Mouse (Mus musculus) Muller cell, postnatal 12 days (primary cell): ENCODE measurements around the gene Rap1gap2.
A peak's percentile ranks its signal among the peaks of the same experiment; 100 is the strongest.

ENCODE experiments used
- DNase-seq: peaks from one replicate; pipeline ENCODE4 v3.0.0-alpha.2; 2015; ENCODE audit errors: inconsistent ontology term

Gene Rap1gap2

GRCm38 (mm10) chr11:74502485-74502884, 108.2 kb downstream of the Rap1gap2 start:
- DNase-seq, result no peak

DNA sequence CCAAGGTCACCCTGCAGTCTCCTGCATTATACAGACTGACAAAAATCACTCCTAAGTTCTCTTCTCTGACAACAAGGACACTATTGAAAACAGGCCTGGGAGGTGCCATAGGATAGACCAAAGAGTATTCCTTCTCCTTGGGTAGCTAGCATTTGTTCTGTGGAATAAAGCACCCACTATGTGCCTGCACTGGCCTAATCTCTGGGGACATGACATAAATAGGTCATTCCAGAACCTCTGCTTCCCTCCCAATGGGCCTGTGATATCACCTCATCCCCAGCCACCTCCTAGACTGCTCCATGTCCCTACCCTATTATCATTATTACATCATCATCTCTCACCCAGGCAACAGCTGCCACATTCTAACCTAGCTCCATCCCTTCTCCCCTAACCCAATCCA, 108.7 kb downstream of the Rap1gap2 start:
- no peak for DNase-seq

DNA sequence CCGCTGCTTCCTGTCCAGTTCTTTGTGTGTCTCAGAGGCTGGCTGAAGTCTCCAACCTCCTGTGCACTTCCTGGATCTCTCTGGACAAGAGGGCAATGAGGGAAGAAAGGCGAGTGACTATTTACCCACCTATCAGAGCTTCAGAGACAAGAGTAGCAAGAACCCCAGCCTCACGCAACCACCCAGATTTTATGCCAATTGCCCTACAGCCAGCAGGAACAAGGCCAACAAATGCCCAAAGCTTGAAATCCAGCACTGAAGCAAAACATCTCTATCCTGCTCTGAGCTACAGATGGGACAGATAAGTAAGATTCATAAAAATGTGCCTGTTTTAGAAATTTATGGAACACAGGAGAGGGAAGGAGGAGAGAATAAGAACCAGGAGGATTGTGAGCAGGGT, 109.7 kb downstream of the Rap1gap2 start:
- DNase-seq, result peak; percentile 21

GRCm38 (mm10) chr11:74499521-74500099, 111.1 kb downstream of the Rap1gap2 start:
- DNase-seq, result no peak

DNA sequence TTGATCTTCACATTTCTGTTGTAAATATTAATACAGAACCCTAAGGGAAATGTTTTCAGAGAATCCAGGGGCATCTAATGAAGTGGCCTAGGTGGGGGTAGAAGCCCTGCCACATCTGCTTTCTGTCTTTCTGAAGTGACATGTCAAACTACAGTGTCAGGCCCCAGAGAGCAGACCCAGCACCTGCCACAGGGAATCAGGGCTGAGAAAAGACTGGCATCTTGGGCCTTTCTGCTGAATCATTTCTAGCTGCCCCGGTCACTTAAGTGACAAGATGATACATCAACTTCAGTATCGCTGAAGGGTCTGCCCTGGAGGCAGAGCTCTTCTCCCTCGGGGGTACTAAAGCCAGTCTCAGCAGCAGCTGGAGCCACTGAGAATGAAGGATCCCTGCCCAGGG, 111.7 kb downstream of the Rap1gap2 start:
- no peak for DNase-seq

DNA sequence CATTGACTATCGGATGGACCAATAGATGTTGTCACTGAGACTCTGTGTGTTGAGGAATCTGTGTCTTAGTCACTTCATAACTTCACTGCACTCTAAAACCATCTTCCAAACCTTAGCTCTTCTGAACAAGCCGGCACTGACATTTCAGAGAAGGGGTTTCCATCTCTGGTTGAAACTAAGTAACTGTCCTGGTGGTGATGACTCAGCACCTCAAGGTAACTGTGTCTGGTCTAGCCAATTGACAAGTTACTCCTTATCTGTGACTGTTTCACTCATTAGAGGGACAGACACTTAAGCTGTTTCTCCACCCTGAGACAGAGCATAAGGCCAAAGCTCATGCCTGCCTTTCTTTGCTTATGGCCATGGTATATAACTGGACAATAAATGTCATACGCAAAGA, 114.1 kb downstream of the Rap1gap2 start:
- no peak for DNase-seq

GRCm38 (mm10) chr11:74493936-74494335, 116.8 kb downstream of the Rap1gap2 start:
- no peak for DNase-seq

- DNase-seq, result no peak
Measured at GRCm38 (mm10) chr11:74493172-74493862, 117.4 kb downstream of the Rap1gap2 start.

DNA sequence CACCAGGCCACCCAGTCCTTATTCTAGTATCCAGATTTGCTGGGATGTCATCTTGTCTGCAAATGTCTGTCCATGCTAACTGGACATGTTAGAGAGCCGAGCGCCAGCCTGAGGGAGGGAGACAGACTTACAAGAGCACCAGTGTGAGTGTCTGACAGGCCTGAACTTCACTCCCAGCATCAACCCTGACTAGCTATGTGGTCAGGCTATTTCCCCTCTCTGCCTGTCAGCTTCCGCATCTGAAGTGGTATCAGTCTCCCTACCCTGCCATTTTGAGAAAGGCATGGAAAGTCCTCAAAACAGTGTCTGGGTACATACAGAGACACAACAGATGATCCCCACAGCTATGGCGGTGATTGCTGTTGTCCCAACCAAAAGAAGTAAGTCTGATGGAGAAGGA, 119.6 kb downstream of the Rap1gap2 start:
- DNase-seq, result no peak

GRCm38 (mm10) chr11:74489239-74489638, 121.5 kb downstream of the Rap1gap2 start:
- DNase-seq, result no peak

DNA sequence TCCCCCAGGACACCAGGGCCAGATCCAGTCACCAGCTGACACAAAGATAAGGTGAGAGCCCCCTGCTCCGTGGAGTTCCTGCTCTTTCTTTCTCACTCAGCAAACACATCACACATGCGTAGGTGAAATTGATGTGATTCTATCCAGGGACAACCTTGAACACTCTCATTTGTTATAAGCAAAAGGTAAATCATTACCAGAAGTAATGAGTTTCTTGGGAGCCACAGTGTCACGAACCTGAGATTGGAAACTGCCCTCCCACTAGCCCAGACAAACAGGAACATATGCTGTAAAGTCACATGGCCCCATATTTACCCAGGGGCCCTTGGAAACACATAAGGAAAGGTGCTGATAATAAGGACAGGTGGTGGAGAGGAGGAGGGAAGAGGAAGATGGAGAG, 122.8 kb downstream of the Rap1gap2 start:
- DNase-seq, result no peak

DNA sequence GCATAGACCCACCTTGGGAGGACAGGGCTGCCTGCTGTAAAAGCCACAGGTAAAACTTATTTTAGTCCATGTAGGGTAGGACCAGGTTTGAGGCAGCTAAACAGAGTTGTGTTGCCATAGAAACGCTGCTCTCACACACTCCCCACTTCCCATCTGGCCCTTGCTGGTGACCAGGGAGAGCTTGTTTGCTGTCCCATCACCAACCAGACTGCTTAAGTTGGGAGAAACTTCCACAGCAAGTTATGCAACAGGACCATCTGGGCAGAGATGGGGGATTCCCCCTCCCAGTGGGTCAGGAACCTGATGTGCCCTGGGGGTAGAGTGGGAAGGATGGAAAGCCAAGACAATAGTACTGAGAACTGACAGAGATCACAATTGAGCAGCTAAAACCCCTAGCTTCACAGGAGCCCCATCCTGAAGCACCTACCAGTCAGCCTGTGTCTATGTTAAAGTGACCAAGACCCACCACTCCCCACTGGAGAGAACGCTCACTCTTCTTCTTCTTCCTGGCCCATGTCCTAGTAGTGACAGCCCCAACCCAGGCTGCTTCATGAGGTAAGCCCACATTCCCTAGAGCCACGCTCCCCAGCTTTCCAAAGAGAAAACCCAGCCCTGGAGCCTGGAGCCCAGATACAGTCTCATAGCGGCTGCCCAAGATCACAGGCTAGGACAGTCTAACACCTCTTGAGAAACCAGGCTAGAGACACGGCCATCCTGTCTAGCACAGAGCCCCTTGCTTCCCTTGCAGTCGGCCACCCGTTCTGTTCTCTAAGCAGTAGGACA, 125.1 kb downstream of the Rap1gap2 start:
- DNase-seq, result peak; percentile 38

- DNase-seq, result peak; percentile 44
Measured at GRCm38 (mm10) chr11:74483871-74484270, 126.8 kb downstream of the Rap1gap2 start.

- DNase-seq, result peak; percentile 69
Measured at GRCm38 (mm10) chr11:74483153-74483817, 127.4 kb downstream of the Rap1gap2 start.

DNA sequence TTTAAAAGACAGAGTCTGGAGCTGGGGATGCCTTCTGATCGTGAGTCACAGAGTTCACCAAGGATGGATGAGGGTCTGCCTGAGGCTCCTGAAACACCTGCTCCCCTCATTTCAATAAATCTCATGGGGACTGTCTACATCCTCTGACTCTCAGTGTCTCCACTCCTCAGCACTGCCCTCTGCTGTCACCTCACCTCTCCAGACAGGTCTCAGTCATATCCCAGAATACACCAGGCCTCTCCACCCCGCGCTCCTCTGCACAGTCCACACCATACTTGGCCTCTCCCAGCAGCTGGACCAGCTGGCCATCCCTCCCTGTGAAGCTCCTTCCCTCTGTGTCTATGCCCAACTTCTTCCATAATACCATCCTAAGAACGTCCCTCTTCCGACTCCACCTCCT, 128.9 kb downstream of the Rap1gap2 start:
- no peak for DNase-seq

GRCm38 (mm10) chr11:74479715-74480289, 130.9 kb downstream of the Rap1gap2 start:
- no peak for DNase-seq

GRCm38 (mm10) chr11:74478877-74479276, 131.8 kb downstream of the Rap1gap2 start:
- DNase-seq, result no peak

DNA sequence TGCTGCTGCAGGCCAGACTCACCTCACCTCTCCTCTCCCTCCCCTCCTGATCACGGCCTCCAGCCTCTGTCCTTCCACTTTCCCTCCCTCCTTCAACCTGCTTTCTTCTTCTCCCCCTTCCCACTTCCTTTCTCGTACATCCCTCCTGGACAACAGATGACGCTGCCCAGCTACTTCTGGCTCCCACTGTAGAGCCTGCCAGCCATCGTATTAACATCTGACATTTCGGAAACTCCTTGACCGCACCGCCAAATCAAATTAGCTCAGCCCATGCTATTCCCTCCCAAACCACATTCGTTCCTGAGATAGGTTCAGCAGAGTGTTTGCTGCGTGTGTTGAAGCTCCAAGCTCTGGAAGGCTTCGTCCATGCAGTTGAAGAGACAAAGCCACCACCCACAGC, 138.0 kb downstream of the Rap1gap2 start:
- DNase-seq, result no peak

DNA sequence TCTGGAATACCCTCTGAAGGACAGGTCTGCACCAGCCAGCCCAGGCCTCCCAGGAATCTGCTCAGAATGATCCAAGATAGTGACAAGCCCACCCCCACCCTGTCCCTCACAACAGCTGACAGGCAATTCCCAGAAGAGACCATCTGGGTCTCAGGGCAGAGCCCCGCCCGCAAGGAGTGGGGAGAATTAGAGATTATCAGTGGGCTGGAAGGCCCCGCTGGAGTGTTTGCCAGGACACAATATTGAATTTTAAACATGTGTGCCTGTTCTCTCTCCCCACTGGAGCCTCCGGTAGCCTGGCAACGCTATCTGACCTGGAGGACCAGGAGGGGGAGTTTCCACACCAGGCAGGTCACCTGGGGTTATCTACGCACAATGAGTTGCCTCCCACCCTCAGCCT, 142.5 kb downstream of the Rap1gap2 start:
- DNase-seq, result no peak

- DNase-seq, result no peak
Measured at GRCm38 (mm10) chr11:74465712-74466111, 145.0 kb downstream of the Rap1gap2 start.

DNA sequence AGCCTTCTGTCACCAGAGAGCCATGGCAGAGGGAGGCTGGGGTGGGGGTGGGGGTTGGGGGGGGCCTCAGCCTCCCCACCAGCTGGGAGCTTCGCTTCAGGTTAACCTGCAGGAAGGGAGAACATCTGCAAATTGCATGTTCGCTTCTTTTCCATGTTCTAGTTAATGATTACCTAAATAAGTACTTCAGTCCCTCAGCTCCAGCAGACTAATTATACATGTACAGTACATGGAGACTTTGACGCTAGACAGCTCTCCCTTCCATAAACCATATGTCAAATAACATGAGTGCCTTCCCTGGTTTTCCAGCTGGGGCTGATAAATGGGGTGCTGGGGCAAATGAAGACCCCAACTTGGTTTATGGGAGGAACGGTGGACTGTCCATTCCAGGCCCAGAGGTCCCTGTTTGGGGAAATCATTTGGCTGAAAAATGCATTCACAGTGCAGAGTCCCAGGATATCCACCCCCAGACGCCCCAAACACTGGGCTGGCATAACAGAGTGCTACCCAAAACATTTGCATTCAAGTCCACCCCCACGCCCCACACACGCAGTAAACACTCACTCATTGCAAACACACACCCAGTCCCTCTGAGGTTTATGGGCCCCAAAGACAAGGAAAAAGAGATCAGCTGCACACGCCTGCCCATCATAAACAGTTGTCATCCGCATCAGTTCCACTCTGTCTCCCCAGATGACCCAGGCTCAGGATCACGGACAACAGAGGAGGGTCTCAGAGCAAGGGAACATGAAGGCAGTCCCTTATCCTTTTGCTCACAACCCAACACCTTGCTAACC, 146.3 kb downstream of the Rap1gap2 start:
- DNase-seq, result no peak
